Mouse (Mus musculus): ENCODE measurements around the gene Scube1. TPM values are rescaled to one million over a fixed set of nuclear protein-coding genes. Genes with fewer than 3 reads are reported as not detected.

Scube1 gene
- total and polyA plus RNA-seq, 3 experiments: not detected

Other genes starting within 250 kb of the Scube1 start
- gene Ttll1, start 214.1 kb downstream of the Scube1 start, total RNA-seq (2012; rRNA removed): 4.1 and 4.9 TPM in 2 replicates
- 2.4 and 2.5 TPM in 2 replicates for gene Ttll1, start 214.1 kb downstream of the Scube1 start, total RNA-seq (2014; rRNA removed)
- gene Ttll1, start 214.1 kb downstream of the Scube1 start, polyA plus RNA-seq (2012; ENCODE audit: insufficient read length, low read depth): 8.6 and 9.9 TPM in 2 replicates
- gene Bik, start 198.2 kb downstream of the Scube1 start, total RNA-seq (2012; rRNA removed): 0.13 TPM in 1 of 2 replicates, not detected in the other
- 0.61 TPM in 1 of 2 replicates, not detected in the other for gene Bik, start 198.2 kb downstream of the Scube1 start, total RNA-seq (2014; rRNA removed)
- 0.50 and 0.87 TPM in 2 replicates for gene Bik, start 198.2 kb downstream of the Scube1 start, polyA plus RNA-seq (2012; ENCODE audit: insufficient read length, low read depth)
- gene Tspo, start 161.4 kb downstream of the Scube1 start, total RNA-seq (2012; rRNA removed): 66.1 and 70.3 TPM in 2 replicates
- gene Tspo, start 161.4 kb downstream of the Scube1 start, total RNA-seq (2014; rRNA removed): 40.9 and 42.4 TPM in 2 replicates
- 20.8 and 22.9 TPM in 2 replicates for gene Tspo, start 161.4 kb downstream of the Scube1 start, polyA plus RNA-seq (2012; ENCODE audit: insufficient read length, low read depth)
- gene Mcat, start 161.2 kb downstream of the Scube1 start, total RNA-seq (2012; rRNA removed): 38.6 and 41.2 TPM in 2 replicates
- gene Mcat, start 161.2 kb downstream of the Scube1 start, total RNA-seq (2014; rRNA removed): 37.5 and 41.6 TPM in 2 replicates
- 28.4 and 28.5 TPM in 2 replicates for gene Mcat, start 161.2 kb downstream of the Scube1 start, polyA plus RNA-seq (2012; ENCODE audit: insufficient read length, low read depth)
- 31.1 and 34.7 TPM in 2 replicates for gene Ttll12, start 129.9 kb downstream of the Scube1 start, total RNA-seq (2012; rRNA removed)
- 19.7 and 21.9 TPM in 2 replicates for gene Ttll12, start 129.9 kb downstream of the Scube1 start, total RNA-seq (2014; rRNA removed)
- 37.1 and 40.0 TPM in 2 replicates for gene Ttll12, start 129.9 kb downstream of the Scube1 start, polyA plus RNA-seq (2012; ENCODE audit: insufficient read length, low read depth)
- 0.21 and 0.42 TPM in 2 replicates for gene Mpped1, start 54.4 kb upstream of the Scube1 start, total RNA-seq (2012; rRNA removed)
- gene Mpped1, start 54.4 kb upstream of the Scube1 start, total RNA-seq (2014; rRNA removed): 0.07 TPM in 1 of 2 replicates, not detected in the other
- gene Mpped1, start 54.4 kb upstream of the Scube1 start, polyA plus RNA-seq (2012; ENCODE audit: insufficient read length, low read depth): not detected in 2 replicates

All from CH12.LX (cell line).